Mouse (Mus musculus) forebrain, postnatal 0 days (tissue): ENCODE results near the gene March4. TPM values are rescaled to one million over a fixed set of nuclear protein-coding genes. Genes with fewer than 3 reads are reported as not detected.

Source experiments
- ATAC-seq: fragments of 200-750 bp; cut with Nextera tagmentation; 2 replicates; pipeline ENCODE4 v1.8.0; 2017; ENCODE audit warnings: mild to moderate bottlenecking, moderate library complexity
- DNase-seq: peaks from one replicate; pipeline ENCODE4 v3.0.0-alpha.2; 2015
- H3K27ac ChIP-seq: fragments of 300-500 bp; sonication (generic); 2 replicates; pipeline ENCODE4 v1.5.1; 2014; ENCODE audit warnings: low read depth, mild to moderate bottlenecking, antibody characterized with exemption, low read length, moderate library complexity, mixed read lengths
- H3K27me3 ChIP-seq: fragments of 300-500 bp; sonication (generic); 2 replicates; pipeline ENCODE4 v1.6.1; 2014; ENCODE audit warnings: mild to moderate bottlenecking, low read length, mixed read lengths; ENCODE audit not compliant: insufficient read depth
- H3K36me3 ChIP-seq: fragments of 300-500 bp; sonication (generic); 2 replicates; pipeline ENCODE4 v1.6.1; 2014; ENCODE audit warnings: mild to moderate bottlenecking, moderate library complexity; ENCODE audit not compliant: insufficient read depth
- H3K4me1 ChIP-seq: fragments of 300-500 bp; sonication (generic); 2 replicates; pipeline ENCODE4 v1.6.1; 2014; ENCODE audit warnings: antibody characterized with exemption; ENCODE audit not compliant: insufficient read depth
- H3K4me2 ChIP-seq: fragments of 300-500 bp; sonication (generic); 2 replicates; pipeline ENCODE4 v1.6.1; 2014; ENCODE audit warnings: low read depth, mild to moderate bottlenecking, moderate library complexity
- H3K4me3 ChIP-seq: fragments of 300-500 bp; sonication (generic); 2 replicates; pipeline ENCODE4 v1.5.1; 2014; ENCODE audit warnings: low read depth, low read length, mixed read lengths
- H3K9ac ChIP-seq: fragments of 300-500 bp; sonication (generic); 2 replicates; pipeline ENCODE4 v1.6.1; 2014; ENCODE audit warnings: mild to moderate bottlenecking
- H3K9me3 ChIP-seq: fragments of 300-500 bp; sonication (generic); 2 replicates; pipeline ENCODE4 v1.6.1; 2016; ENCODE audit warnings: low read length
- CTCF ChIP-seq: sonication (generic); IDR thresholded peaks from 2 replicates; pipeline ENCODE4 v1.5.1; 2016; ENCODE audit warnings: antibody characterized with exemption, control low read depth, low read depth
- WGBS: fragments of 180-500 bp; shearing (Covaris S2); extraction: QIAGEN DNeasy Blood & Tissue Kit; methylation state at CpG from one replicate; pipeline ENCODE4 v1.1.7; 2014; 5-methylcytosine and 5-hydroxymethylcytosine counted together
- polyA plus RNA-seq: library from polyadenylated mRNA; unstranded; fragments of >200 nt; fragmentation: Nextera tagmentation; extraction: Ambion mirVana; gene quantifications from 2 replicates; pipeline ENCODE4 v1.2.1, GENCODE M21; 2015
- total RNA-seq: library from RNA; depleted of rRNA; stranded (reverse); fragments of >200 nt; gene quantifications from 2 replicates; pipeline ENCODE4 v1.2.3, GENCODE M21; 2014

Gene March4
- total and polyA plus RNA-seq, 2 experiments from 2014 or later, result 9.4 to 31.2 TPM

- Histone ChIP-seq H3K9ac (no peak overlapping the region), H3K4me3 (no peak overlapping the region), H3K4me2 (peak overlapping the region; percentile 35), H3K27ac (no peak overlapping the region), H3K4me1 (peaks cover 15% of the 10 kb centered on the region), H3K9me3 (no peaks in the 10 kb centered on the region), H3K36me3 (no peaks in the 10 kb centered on the region), H3K27me3 (no peaks in the 10 kb centered on the region)
- WGBS, result 5% methylated on average over 12 of the region's 12 CpGs
- DNase-seq (no peak), ATAC-seq (peak; percentile 32; the same call in 1 of the 2 replicates)
- no peak for TF ChIP-seq CTCF
These were observed 40.8 kb upstream of the March4 start for GRCm38 (mm10) chr1:72577481-72577922.

GRCm38 (mm10) chr1:72575121-72575520 is 38.4 kb upstream of the March4 start:
- H3K4me1 ChIP-seq, result peaks cover 15% of the 10 kb centered on the region
- H3K9me3 ChIP-seq, result no peaks in the 10 kb centered on the region
- peak; percentile 47 for TF ChIP-seq CTCF
- H3K9ac ChIP-seq, result no peak overlapping the region
- no peak overlapping the region for H3K4me2 ChIP-seq
- ATAC-seq (no peak), DNase-seq (no peak)
- WGBS, result 56% methylated on average over 4 of the region's 4 CpGs
- H3K27ac ChIP-seq, result no peak overlapping the region
- no peaks in the 10 kb centered on the region for H3K27me3 ChIP-seq
- no peak overlapping the region for H3K4me3 ChIP-seq
- no peaks in the 10 kb centered on the region for H3K36me3 ChIP-seq

GRCm38 (mm10) chr1:72574608-72575007 is 37.9 kb upstream of the March4 start:
- DNase-seq (no peak), ATAC-seq (no peak)
- Histone ChIP-seq H3K27me3 (no peaks in the 10 kb centered on the region), H3K27ac (no peak overlapping the region), H3K4me1 (peaks cover 15% of the 10 kb centered on the region), H3K9me3 (no peaks in the 10 kb centered on the region), H3K4me2 (no peak overlapping the region), H3K36me3 (no peaks in the 10 kb centered on the region), H3K4me3 (no peak overlapping the region), H3K9ac (no peak overlapping the region)
- 60% methylated on average over 7 of the region's 7 CpGs for WGBS
- no peak for TF ChIP-seq CTCF

GRCm38 (mm10) chr1:72574047-72574446 is 37.3 kb upstream of the March4 start:
- Histone ChIP-seq H3K9me3 (no peaks in the 10 kb centered on the region), H3K27me3 (no peaks in the 10 kb centered on the region), H3K4me1 (peaks cover 15% of the 10 kb centered on the region), H3K36me3 (no peaks in the 10 kb centered on the region), H3K4me2 (no peak overlapping the region), H3K4me3 (no peak overlapping the region), H3K27ac (no peak overlapping the region), H3K9ac (no peak overlapping the region)
- 56% methylated on average over 7 of the region's 7 CpGs for WGBS
- DNase-seq (no peak), ATAC-seq (no peak)
- TF ChIP-seq CTCF, result no peak

GRCm38 (mm10) chr1:72568725-72569124 is 32.0 kb upstream of the March4 start:
- WGBS, result 92% methylated on average over 8 of the region's 8 CpGs
- Histone ChIP-seq H3K27ac (no peak overlapping the region), H3K36me3 (no peaks in the 10 kb centered on the region), H3K4me1 (no peaks in the 10 kb centered on the region), H3K9ac (no peak overlapping the region), H3K4me3 (no peak overlapping the region), H3K27me3 (no peaks in the 10 kb centered on the region), H3K9me3 (no peaks in the 10 kb centered on the region), H3K4me2 (no peak overlapping the region)
- no peak for ATAC-seq
- DNase-seq, result no peak
- TF ChIP-seq CTCF, result no peak

GRCm38 (mm10) chr1:72567056-72567455 is 30.3 kb upstream of the March4 start:
- H3K27ac ChIP-seq, result no peak overlapping the region

GRCm38 (mm10) chr1:72564334-72564962 is 27.7 kb upstream of the March4 start:
- H3K9me3 ChIP-seq, result no peaks in the 10 kb centered on the region
- no peaks in the 10 kb centered on the region for H3K27me3 ChIP-seq
- no peak for DNase-seq
- no peaks in the 10 kb centered on the region for H3K36me3 ChIP-seq
- no peak overlapping the region for H3K27ac ChIP-seq
- no peak overlapping the region for H3K4me2 ChIP-seq
- no peak overlapping the region for H3K4me3 ChIP-seq
- no peak for ATAC-seq
- H3K9ac ChIP-seq, result no peak overlapping the region
- 84% methylated on average over 6 of the region's 6 CpGs for WGBS
- TF ChIP-seq CTCF, result no peak
- H3K4me1 ChIP-seq, result no peaks in the 10 kb centered on the region

More at GRCm38 (mm10) chr1:72567056-72567455, 30.3 kb upstream of the March4 start:
- ATAC-seq (0 out of 2 replicates have a peak, but pooled peaks have one; percentile 18), DNase-seq (no peak)
- WGBS, result 29% methylated on average over 9 of the region's 9 CpGs
- H3K9me3 ChIP-seq, result no peaks in the 10 kb centered on the region
- no peak overlapping the region for H3K9ac ChIP-seq
- no peaks in the 10 kb centered on the region for H3K36me3 ChIP-seq
- H3K4me3 ChIP-seq, result peak overlapping the region; percentile 19; the same call in 1 of the 2 replicates
- TF ChIP-seq CTCF, result no peak
- no peaks in the 10 kb centered on the region for H3K4me1 ChIP-seq
- H3K27me3 ChIP-seq, result no peaks in the 10 kb centered on the region
- peak overlapping the region; percentile 32 for H3K4me2 ChIP-seq
